Mouse (Mus musculus): ENCODE results near the gene Gm826.
A peak's percentile ranks its signal among the peaks of the same experiment; 100 is the strongest.

Gene Gm826

DNA sequence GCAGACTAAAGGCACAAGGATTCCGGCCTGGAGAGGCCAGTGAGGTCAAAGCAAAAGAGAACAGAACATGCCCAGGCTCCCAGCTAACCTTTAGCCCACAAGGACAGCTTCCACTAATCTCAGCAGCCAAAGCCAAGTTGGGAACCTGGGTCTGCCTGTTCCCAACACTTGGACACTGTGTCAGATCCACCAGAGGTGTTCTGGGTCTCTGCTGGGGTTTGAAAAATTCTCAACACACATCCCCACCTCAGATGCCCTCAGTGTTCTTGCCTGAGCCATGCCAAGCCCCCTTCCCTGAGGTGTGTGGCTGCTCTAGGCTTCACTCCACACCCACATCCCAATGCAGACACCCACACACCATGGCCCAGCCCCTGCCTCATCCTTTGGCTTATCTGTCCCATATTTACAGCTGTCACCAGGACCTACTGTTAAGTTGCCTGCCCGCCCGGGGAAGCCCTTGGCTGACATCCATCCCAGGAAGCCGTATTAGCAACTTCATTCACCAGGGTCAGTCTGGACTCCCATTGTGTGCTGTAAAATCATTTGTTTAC, at the start of gene Gm826:
TSS of gene Gm826 (minus strand) at position 52 of the 551 bp plus-strand sequence.
- DNase-seq: no peak

GRCm38 (mm10) chr2:160383418-160383817, 49.5 kb upstream of the Gm826 start:
- DNase-seq: no peak

DNA sequence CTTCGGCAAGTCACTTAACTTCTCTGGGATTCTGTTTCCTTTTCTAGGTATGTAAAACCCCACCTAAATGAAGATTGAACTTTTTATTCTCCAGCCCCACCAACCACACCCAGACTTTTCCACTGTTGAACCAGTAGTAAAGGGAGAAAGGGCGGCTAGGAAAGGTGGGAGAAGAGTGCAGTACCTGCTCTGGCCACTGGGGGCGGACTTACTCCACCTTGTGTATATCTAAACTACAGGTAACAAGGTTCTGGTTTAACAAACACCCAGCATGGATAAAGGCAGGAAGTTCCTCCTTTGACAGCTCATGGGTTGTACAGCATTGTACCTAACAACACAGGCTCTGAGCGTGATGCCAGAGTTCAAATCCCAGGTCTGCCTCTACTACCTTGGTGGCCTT, 44.3 kb upstream of the Gm826 start:
- DNase-seq: peak; percentile 29

GRCm38 (mm10) chr2:160376236-160376635, 42.3 kb upstream of the Gm826 start:
- no peak for DNase-seq

GRCm38 (mm10) chr2:160369653-160370420, 35.9 kb upstream of the Gm826 start:
- DNase-seq: no peak

- DNase-seq: no peak
Measured at GRCm38 (mm10) chr2:160368422-160369357, 34.7 kb upstream of the Gm826 start.

- DNase-seq: peak; percentile 68 to 76
Measured at GRCm38 (mm10) chr2:160367448-160368208, 33.7 kb upstream of the Gm826 start.

DNA sequence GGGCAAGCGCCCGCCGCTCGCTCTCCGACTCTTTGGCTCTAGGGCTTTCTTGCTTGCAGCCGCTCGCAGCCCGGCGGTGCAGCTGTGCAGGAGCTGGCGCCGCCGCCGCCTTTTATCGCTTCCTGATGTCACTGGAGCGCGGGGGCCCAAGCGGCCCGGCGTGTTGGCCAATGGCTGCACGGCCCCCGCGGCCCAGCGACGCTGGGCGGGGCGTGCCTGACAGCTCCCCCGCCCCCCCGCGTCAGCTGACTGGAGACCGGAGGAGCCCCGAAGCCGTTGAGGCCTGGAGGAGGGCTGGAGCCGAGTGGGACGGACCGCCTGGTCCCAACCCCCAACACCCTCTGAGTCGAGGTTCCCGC, 33.0 kb upstream of the Gm826 start, which contains the start of gene Mafb:
TSS of gene Mafb (minus strand) at position 86 of the 359 bp plus-strand sequence.
- DNase-seq: peak; percentile 22 to 48

- DNase-seq: peak in 1 of 2 experiments; percentile 8
Measured at GRCm38 (mm10) chr2:160366111-160366979, 32.4 kb upstream of the Gm826 start.

GRCm38 (mm10) chr2:160365107-160365911, 31.3 kb upstream of the Gm826 start:
- no peak for DNase-seq

DNA sequence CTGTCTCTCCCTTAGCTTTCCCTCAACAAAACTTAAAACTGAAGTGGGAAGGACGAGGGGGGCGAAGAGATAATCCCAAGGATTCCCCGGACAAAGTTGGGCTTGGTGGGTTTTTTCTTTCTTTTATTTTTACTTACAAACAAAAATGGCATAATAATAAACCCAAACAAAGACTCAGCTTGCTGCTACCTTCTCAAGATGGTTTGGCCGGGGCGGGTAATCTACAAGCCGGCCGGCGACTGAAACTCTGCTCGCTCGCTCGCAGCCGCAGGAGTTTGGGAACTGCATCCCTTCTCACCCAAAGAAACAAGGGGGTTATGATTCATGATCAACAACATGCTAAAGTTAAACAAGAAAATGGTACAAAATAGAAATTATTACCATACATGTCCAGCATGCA, 30.7 kb upstream of the Gm826 start:
- DNase-seq: no peak

GRCm38 (mm10) chr2:160364128-160364650, 30.2 kb upstream of the Gm826 start:
- no peak for DNase-seq

- DNase-seq: no peak
Measured at GRCm38 (mm10) chr2:160363201-160363600, 29.2 kb upstream of the Gm826 start.

DNA sequence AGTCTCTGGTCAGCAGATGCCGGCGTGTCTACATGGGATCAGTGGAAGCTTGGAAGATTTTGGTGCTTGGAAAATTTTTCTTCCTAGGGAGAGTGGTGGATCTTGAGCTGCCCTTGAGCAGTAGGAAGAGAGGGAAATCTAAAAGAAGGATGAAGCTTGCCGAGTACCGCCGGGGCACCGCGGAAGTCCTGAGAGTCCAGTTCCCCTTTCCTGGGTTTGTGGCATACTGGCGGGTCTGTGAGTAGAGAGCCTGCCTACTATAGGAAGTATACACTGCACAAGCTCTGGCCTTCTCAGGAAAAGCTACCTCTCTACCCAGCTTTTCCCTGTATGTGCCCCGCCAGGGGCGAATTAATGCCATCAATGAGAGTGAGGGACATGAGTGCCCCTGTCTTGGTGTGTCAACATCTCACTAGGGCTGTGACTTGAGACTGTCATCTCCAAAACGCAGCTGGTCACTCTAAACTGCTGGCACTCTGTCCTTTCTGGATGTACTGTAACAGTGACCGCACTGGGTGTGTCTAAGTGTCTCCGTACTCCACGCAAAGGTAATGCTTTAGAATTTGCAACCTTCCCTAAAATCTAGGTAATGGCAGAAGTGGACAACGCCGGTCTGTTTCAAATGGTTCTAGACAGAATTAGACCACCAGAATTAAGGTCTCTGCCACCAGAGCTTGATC, 27.6 kb upstream of the Gm826 start:
- DNase-seq: no peak

GRCm38 (mm10) chr2:160360234-160360874, 26.4 kb upstream of the Gm826 start:
- DNase-seq: no peak

- DNase-seq: no peak
Measured at GRCm38 (mm10) chr2:160358896-160359295, 24.9 kb upstream of the Gm826 start.

DNA sequence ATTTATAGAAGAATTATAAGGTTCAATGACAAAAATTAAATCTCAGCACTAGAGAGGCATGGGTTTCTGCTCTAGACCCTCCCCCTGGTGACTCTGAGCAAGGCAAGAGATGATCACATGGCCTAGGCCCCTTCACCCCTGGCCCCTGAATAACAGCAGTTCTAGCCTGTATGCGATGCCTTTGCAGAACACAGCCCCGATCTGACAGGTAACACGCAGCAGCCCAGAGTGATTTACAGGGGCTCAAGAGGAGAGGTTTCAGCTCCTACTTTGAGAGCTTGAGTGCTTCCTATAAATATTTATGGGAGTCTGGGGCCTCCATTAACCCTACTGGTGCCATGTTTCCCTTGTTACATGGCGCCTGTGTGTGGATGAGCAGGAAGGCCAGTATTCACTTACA, 23.5 kb upstream of the Gm826 start:
- DNase-seq: no peak

DNA sequence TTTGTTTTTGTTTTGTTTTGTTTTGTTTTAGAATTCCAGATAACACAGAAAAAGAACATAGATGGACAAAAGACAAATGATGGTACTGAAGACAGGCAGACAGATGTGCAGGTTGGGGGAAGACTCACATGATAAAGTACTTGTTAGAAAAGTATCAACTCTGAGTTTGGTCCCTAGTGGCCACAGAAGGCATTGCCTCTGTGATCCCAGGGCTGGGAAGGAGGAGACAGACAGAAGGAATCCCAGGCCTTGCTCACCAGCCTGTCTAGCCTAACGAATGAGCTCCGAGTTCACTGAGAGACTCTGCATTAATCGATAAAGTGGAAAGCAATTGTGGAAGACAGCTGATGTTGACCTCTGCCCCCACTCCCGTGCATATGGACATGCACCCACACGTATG, 22.2 kb upstream of the Gm826 start:
- DNase-seq: no peak

DNA sequence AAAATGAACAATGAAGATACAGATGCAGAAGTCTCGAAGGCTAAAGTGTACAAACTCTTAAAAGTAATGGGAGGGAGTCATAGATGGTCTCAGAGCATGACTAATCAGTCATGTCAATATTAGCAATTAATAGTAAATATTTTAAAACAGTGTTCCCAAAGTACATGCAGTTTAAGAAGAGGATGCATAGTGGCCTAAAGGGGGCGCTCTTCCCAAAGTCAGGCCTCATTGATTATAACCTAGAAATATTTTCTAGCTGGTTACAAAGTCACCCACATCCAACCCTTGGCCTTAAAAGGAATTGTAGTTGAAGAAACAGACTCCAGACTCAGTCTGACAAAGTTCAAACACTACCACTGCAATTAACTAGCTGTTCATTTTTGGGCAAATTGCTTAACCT, 20.4 kb upstream of the Gm826 start:
- DNase-seq: no peak

All from cerebellum, postnatal 36 days (tissue).